Mouse (Mus musculus) left cerebral cortex, adult 8-10 months (tissue): ENCODE data around the gene Olfr282. TPM values are rescaled to one million over a fixed set of nuclear protein-coding genes. Genes with fewer than 3 reads are reported as not detected.
"Not testable (repeated sequence)": the region's sequence is repeated elsewhere in the genome, so short reads cannot be mapped to it uniquely, and the experiment has no call there.

Experiments used
- DNase-seq, 2 experiments: peaks; one replicate each; pipeline ENCODE4 v3.0.0; 2022; ENCODE audit warnings: low spot score in 2 of 2
- total RNA-seq, 4 experiments: library from RNA; stranded (reverse); gene quantifications; 2 replicates each; pipeline ENCODE4 v1.2.4; 2022

Olfr282 gene
- total RNA-seq: not detected

DNA sequence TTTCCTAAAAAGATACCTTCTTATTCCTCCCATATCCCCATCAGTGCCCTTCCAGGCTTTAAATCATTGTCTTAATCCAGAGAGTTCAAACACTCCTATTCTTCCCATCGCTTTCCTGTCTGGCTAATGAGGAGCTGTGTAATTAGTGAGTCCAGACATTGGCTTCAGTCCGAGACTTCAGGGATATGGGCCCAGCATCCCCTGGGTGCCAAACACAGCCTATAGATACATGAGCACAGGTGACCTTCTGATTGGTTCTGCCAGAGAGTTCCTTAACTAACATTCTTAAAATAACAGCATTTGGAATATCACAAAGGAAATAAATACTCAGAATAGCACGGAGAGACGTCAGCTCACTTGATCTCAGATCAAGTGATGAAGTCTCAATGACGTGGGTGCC lies at the start of gene Olfr282:
Gene Olfr282 (plus strand): TSS at position 301 of the 400 bp plus-strand sequence.
- not testable (repeated sequence) for DNase-seq

DNA sequence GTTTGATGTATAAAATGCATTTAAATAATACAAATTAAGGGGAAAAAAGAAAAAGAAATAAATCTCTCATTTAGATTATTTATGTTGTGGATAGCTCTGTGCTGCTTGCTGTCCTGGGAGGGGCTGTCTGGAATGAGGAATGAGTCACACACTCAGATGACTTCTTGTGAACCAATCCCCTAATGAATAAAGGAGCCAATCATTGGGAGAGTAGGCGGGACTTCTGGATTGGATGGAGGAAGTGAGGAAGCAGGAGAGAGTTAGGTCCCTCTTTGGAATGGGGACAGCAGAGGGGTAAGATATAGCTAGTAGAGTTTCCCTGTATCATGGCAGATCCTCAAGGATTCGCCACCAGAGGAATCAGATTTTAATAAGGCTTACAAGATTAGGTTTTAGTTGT lies 43.4 kb upstream of the Olfr282 start:
- no peak for DNase-seq

- DNase-seq: peak; percentile 26 to 30
Observed at GRCm38 (mm10) chr15:98389796-98390195, 41.2 kb upstream of the Olfr282 start.

GRCm38 (mm10) chr15:98391081-98391902 lies 39.7 kb upstream of the Olfr282 start:
- no peak for DNase-seq

DNA sequence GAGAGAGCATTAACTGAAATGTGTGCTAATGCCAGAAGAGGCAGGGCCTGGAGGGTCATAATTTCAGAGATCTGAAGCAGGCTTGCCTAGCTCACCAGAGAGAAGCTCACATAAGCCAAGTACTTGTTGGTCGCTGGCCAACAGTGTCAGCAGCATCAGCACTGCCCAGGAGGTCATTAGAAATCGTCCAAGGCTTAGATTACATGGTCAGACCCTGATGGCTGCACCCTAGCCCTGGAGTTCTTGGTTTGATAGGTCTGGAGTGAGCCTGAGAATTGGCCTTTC lies 39.2 kb upstream of the Olfr282 start:
- DNase-seq: no peak

DNA sequence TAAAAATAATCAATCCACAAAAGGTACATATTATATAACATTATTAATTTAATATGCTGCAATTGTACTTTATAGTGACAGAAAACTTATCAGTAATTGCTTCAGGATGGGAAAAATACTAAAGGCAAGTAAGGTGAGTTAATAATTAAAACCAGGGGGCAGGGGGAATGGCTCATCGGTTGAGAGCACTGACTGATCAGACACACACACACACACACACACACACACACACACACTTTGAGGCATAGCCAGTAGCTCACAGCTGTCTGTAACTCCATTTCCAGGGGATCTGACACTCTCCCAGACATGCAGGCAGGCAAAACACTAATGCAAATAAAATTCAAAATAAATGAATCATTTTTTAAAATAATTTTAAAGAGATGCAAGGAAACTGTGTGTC lies 33.9 kb upstream of the Olfr282 start:
- no peak for DNase-seq

DNA sequence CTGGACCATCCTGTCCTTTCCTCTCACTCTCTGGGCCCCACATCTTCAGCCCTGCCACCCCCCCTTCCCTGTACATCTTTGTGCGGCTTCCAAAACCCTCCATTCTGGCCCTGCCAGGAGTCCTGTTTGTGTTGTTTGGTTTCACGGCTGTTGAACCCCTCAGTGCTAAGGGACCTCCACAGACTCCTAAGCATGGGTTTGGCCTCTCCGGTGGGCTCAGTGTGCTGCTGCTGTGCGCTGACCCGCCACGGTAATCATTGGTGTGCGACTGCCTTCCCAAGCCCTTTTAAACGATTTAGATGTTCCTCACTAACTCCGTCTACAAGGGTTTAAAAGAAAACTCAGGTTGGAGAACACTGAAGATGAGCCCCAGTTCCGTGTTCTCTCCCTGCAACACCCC lies 28.7 kb upstream of the Olfr282 start:
- no peak for DNase-seq

DNA sequence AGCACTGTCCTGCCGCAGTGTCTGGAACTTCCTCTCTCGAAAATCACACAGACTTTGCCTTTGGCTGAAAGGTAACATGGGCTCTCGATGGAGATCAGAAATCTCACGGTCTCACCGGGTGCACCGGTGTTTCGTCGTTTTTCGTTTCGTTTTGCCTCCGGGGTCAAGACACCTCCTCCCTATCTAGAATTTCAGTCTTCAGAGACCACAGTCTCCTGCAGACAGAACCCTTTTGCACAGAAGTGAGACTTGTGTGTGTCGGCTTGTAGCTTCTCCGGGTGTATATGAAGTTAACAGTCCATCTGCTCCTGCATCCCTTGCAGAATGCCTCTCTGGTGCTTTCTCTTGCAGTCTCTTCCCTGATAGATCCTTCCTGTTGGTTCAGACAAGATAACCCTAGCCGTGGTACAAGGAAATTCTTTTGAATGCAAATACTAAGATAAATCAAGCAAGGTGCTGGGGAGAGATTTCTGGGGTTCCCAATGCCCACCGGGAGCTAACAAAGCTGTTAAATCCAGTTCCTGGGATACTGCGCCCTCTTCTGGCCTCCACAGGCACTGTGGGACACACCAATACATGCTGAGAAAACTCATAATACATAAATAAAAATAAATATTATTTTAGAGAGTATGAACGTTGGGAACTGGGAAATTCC lies 22.5 kb upstream of the Olfr282 start:
- DNase-seq: peak in 1 of 2 experiments; percentile 12

DNA sequence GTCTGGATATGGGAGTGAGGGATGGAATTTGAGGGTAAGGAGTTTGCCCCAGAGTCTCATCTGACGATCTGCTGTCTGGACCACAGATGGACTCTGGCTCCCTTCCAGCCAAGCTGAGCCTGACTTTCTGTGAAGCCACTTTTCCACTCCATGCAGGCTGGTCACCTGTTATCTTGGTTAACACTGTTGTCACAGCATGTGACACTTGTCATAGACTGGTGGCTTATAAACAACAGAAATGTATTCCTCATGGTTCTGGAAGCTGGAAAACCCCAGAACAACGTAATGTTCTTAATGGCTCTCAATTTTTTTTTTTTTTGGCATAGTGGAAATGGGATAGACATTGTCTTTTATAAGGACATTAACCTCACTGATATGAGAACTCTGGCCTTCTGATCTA lies 21.4 kb upstream of the Olfr282 start:
- DNase-seq: no peak

- no peak for DNase-seq
Observed at GRCm38 (mm10) chr15:98410249-98410648, 20.8 kb upstream of the Olfr282 start.

DNA sequence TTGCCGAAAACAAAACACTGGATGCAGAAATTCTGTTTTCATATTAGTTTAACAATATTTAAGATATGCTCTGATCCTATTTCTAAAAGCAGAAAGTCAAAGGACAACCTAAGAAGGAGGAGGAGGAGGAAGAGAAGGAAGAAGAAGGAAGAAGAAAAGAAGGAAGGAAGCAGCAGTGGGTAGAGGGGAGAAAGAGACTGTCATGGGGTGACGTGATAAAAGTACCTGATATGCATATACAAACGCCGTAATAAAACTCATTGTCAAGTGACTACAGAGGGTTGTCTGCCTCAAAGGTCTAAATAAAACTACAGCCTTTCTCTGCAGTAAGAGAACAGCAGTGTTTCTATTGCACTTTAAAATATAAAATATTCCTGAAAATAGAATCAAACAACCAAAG lies 15.0 kb upstream of the Olfr282 start:
- no peak for DNase-seq

GRCm38 (mm10) chr15:98416802-98417201 lies 14.2 kb upstream of the Olfr282 start:
- DNase-seq: not testable (repeated sequence)

DNA sequence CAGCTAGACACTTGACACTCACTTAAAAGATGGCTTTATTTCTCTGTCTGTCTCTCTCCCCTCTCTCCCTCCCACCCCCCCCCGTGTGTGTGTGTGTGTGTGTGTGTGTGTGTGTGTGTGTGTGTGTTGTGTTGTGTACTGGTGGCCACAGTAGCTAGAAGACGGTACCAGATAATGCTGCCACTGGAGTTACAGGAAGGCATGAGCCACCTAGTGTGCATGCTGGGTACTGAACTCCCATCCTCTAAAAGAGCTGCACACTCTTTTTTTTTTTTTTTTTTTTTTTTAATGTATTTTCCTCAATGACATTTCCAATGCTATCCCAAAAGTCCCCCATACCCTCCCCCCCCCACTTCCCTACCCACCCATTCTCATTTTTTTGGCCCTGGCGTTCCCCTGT lies 13.7 kb upstream of the Olfr282 start:
- DNase-seq: not testable (repeated sequence)

DNA sequence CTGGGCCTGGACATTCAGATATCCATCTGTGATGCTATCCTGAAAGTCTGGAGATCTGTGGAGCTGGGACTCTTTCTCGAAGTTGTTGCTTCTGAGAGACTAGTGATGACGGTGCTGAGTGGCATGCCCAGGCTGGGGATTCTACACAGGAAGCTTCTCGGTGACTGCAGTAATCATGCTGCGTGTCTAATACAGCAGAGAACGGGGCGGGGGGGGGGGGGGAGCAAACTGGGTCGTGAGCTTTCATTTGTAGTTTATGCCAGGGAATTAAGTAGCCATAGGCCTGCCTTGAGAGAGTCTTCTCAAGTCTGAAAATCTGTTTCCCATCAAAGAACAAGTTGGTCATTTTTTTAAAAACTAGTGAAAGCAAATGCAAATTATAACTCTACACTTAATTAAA lies 12.9 kb upstream of the Olfr282 start:
- DNase-seq: no peak

GRCm38 (mm10) chr15:98420897-98421296 lies 10.1 kb upstream of the Olfr282 start:
- DNase-seq: no peak

GRCm38 (mm10) chr15:98424326-98424725 lies 6.7 kb upstream of the Olfr282 start:
- DNase-seq: no peak

GRCm38 (mm10) chr15:98424753-98425152 lies 6.3 kb upstream of the Olfr282 start:
- DNase-seq: no peak

GRCm38 (mm10) chr15:98425188-98425587 lies 5.8 kb upstream of the Olfr282 start:
- no peak for DNase-seq

DNA sequence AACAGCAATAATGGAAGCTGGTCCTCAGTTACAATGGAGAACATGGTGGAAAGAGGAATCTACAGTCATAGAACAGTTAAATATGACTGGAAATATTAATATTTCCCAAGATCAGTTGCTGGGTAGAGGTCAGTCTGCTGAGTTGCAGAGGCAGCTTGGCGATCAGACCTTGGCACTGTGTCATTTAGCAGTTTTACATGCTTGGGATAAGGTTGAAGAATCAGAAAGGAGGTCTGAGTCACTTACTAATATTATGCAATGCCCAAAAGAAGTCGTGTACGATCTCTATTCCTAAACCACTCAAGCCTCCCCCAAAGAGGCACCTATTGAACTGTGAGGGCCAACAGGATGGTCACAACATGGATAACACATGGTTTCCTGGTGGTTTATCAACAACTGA lies 13.5 kb downstream of the Olfr282 start:
- DNase-seq: no peak

DNA sequence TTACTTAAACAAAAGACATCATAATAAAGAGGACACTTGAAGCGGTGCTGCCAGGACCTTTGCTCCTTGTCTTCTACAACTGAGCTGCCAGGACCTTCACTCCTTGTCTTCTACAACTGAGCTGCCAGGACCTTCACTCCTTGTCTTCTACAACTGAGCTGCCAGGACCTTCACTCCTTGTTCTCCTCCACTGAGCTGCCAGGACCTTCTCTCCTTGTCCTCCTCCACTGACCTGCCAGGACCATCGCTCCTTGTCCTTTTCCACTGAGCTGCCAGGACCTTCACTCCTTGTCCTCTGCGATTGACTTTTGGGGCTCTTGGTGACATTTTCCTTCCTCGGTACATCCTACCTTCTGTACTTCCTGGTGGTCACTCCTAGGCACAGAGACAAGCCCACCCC lies 17.5 kb downstream of the Olfr282 start:
- DNase-seq: no peak

DNA sequence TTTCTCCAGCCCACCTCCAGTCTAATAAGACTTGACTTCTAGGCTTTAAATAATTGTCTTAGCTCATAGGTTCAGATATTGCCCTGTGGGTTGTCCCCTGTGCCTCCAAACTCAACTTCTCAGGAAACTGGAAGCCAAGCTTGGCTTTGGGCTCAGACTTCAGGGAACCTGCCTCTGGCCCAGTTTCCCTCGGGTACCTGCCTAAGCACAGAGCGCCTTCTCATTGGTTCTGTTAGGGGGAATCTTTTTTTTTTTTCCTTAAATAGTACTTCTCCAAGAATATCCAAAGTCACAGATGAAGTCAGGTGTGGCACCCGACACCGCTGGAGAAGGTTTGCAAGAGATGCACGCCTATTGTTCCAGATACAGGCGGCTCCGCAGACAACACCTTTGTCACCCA lies 21.3 kb downstream of the Olfr282 start, which contains the start of gene Olfr281:
Gene Olfr281 (plus strand): TSS at position 301 of the 400 bp plus-strand sequence.
- DNase-seq: no peak

- no peak for DNase-seq
Observed at GRCm38 (mm10) chr15:98469596-98469995, 38.6 kb downstream of the Olfr282 start, which contains the start of gene OR5BS1P. Gene OR5BS1P, plus strand, starts transcription at chr15:98469896.

DNA sequence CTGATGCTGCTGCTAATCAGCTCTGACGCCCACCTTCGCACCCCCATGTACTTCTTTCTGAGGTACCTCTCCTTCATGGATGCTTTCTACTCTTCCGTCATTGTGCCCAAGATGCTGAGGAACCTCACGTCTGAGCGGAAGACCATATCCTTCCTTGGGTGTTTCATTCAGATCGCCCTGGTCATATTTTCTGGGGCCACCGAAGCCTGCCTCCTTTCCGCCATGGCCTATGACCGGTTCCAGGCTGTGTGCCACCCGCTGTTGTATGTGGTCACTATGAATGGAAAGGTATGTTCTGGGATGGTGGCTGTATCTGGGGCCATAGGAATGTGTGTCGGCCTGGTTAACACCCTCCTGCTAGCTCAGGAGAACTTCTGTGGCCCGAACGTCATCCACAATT lies 40.5 kb downstream of the Olfr282 start:
- DNase-seq: no peak
